Mouse (Mus musculus) stomach, embryonic 16.5 days (tissue): ENCODE measurements around the gene Pcp4l1. TPM values are rescaled to one million over a fixed set of nuclear protein-coding genes. Genes with fewer than 3 reads are reported as not detected.
"Not testable (repeated sequence)": the region's sequence is repeated elsewhere in the genome, so short reads cannot be mapped to it uniquely, and the experiment has no call there.

ENCODE experiments used
- ATAC-seq: fragments of 200-750 bp; cut with Nextera tagmentation; 2 replicates; pipeline ENCODE4 v1.8.0; 2017; ENCODE audit warnings: moderate number of reproducible peaks, moderate TSS enrichment; ENCODE audit not compliant: insufficient read depth, low FRiP score
- H3K27ac ChIP-seq: fragments of 300-500 bp; sonication (generic); 2 replicates; pipeline ENCODE4 v1.5.1; 2014; ENCODE audit warnings: low read length
- H3K27me3 ChIP-seq: fragments of 300-500 bp; sonication (generic); 2 replicates; pipeline ENCODE4 v1.6.1; 2014; ENCODE audit warnings: low read length, control low read depth, mixed read lengths; ENCODE audit not compliant: control insufficient read depth, insufficient read depth
- H3K36me3 ChIP-seq: fragments of 300-500 bp; sonication (generic); 2 replicates; pipeline ENCODE4 v1.6.1; 2014; ENCODE audit warnings: low read length; ENCODE audit not compliant: control insufficient read depth, insufficient read depth
- H3K4me1 ChIP-seq: fragments of 300-500 bp; sonication (generic); 2 replicates; pipeline ENCODE4 v1.6.1; 2014; ENCODE audit warnings: low read length, control low read depth, mixed read lengths; ENCODE audit not compliant: control insufficient read depth, insufficient read depth
- H3K4me2 ChIP-seq: fragments of 300-500 bp; sonication (generic); 2 replicates; pipeline ENCODE4 v1.6.1; 2014; ENCODE audit warnings: low read depth, low read length, mixed read lengths
- H3K4me3 ChIP-seq: fragments of 300-500 bp; sonication (generic); replicated peaks from 2 replicates; pipeline ENCODE4 v1.5.1; 2014; ENCODE audit warnings: mild to moderate bottlenecking, low read length
- H3K9ac ChIP-seq: fragments of 300-500 bp; sonication (generic); 2 replicates; pipeline ENCODE4 v1.6.1; 2014; ENCODE audit warnings: low read length
- H3K9me3 ChIP-seq: fragments of 300-500 bp; sonication (generic); replicated peaks from 2 replicates; pipeline ENCODE4 v1.6.1; 2016; ENCODE audit warnings: low read length, control low read depth; ENCODE audit not compliant: control insufficient read depth
- WGBS: fragments of 180-500 bp; shearing (Covaris S2); extraction: QIAGEN DNeasy Blood & Tissue Kit; methylation state at CpG from one replicate; pipeline ENCODE4 v1.1.7; 2014; 5-methylcytosine and 5-hydroxymethylcytosine counted together
- polyA plus RNA-seq: library from polyadenylated mRNA; unstranded; fragments of >200 nt; fragmentation: Nextera tagmentation; extraction: Ambion mirVana; gene quantifications from 2 replicates; pipeline ENCODE4 v1.2.1, GENCODE M21; 2015

Gene Pcp4l1
- 44.3 and 46.4 TPM in 2 replicates for polyA plus RNA-seq

GRCm38 (mm10) chr1:171195887-171196397, at the start of gene Pcp4l1:
Pcp4l1 (minus strand) TSS chr1:171196268.
- peak within 1 kb of the TSS; percentile 84 for H3K4me2 ChIP-seq
- H3K9me3 ChIP-seq: no peaks in the 10 kb centered on the region
- peaks cover 18% of the 10 kb centered on the region for H3K4me1 ChIP-seq
- H3K4me3 ChIP-seq: peak within 1 kb of the TSS; percentile 56
- peaks cover 19% of the 10 kb centered on the region for H3K27me3 ChIP-seq
- no peak within 1 kb of the TSS for H3K27ac ChIP-seq
- H3K36me3 ChIP-seq: no peaks in the 10 kb centered on the region
- peak; percentile 82; the same call in 1 of the 2 replicates for ATAC-seq
- under 1% methylated on average over 33 of the region's 33 CpGs for WGBS
- H3K9ac ChIP-seq: peak within 1 kb of the TSS; percentile 63

- Histone ChIP-seq H3K4me2 (peak overlapping the region; percentile 75; the same call in 1 of the 2 replicates), H3K9me3 (no peaks in the 10 kb centered on the region), H3K27ac (no peak overlapping the region), H3K4me3 (no peak overlapping the region), H3K27me3 (no peaks in the 10 kb centered on the region), H3K9ac (no peak overlapping the region), H3K36me3 (peaks cover 13% of the 10 kb centered on the region; the same call in 1 of the 2 replicates), H3K4me1 (peaks cover 30% of the 10 kb centered on the region)
- no peak for ATAC-seq
- WGBS: 81% methylated on average over 8 of the region's 8 CpGs
Observed at GRCm38 (mm10) chr1:171245353-171245752, 49.3 kb upstream of the Pcp4l1 start.

GRCm38 (mm10) chr1:171241952-171242351, 45.9 kb upstream of the Pcp4l1 start:
- 79% methylated on average over 12 of the region's 12 CpGs for WGBS
- H3K27me3 ChIP-seq, ATAC-seq, H3K4me3 ChIP-seq, H3K27ac ChIP-seq, H3K9ac ChIP-seq, H3K9me3 ChIP-seq, H3K4me2 ChIP-seq: not testable (repeated sequence)
- Histone ChIP-seq H3K36me3 (peaks cover 28% of the 10 kb centered on the region), H3K4me1 (peaks cover 12% of the 10 kb centered on the region)

GRCm38 (mm10) chr1:171240911-171241310, 44.8 kb upstream of the Pcp4l1 start:
- peaks cover 7% of the 10 kb centered on the region for H3K4me1 ChIP-seq
- no peak overlapping the region for H3K9ac ChIP-seq
- no peak overlapping the region for H3K4me3 ChIP-seq
- peaks cover 36% of the 10 kb centered on the region for H3K36me3 ChIP-seq
- no peak for ATAC-seq
- no peak overlapping the region for H3K27ac ChIP-seq
- no peaks in the 10 kb centered on the region for H3K27me3 ChIP-seq
- H3K4me2 ChIP-seq: no peak overlapping the region
- WGBS: 92% methylated on average over 10 of the region's 10 CpGs
- H3K9me3 ChIP-seq: no peaks in the 10 kb centered on the region

- Histone ChIP-seq H3K9me3 (no peaks in the 10 kb centered on the region), H3K4me3 (no peak overlapping the region), H3K27me3 (no peaks in the 10 kb centered on the region), H3K36me3 (peaks cover 37% of the 10 kb centered on the region), H3K4me2 (no peak overlapping the region), H3K4me1 (0 out of 2 replicates have a peak, but pooled peaks cover 2% of the 10 kb centered on the region), H3K27ac (no peak overlapping the region), H3K9ac (no peak overlapping the region)
- 58% methylated on average over 15 of the region's 15 CpGs for WGBS
- no peak for ATAC-seq
Observed at GRCm38 (mm10) chr1:171239992-171240744, 44.1 kb upstream of the Pcp4l1 start.

GRCm38 (mm10) chr1:171238463-171238862, 42.4 kb upstream of the Pcp4l1 start:
- ATAC-seq: no peak

GRCm38 (mm10) chr1:171237438-171237837, 41.4 kb upstream of the Pcp4l1 start:
- ATAC-seq: no peak; the same call in 1 of the 2 replicates
- Histone ChIP-seq H3K36me3 (peaks cover 38% of the 10 kb centered on the region), H3K9ac (no peak overlapping the region; the same call in 1 of the 2 replicates), H3K27ac (no peak overlapping the region), H3K4me2 (no peak overlapping the region), H3K9me3 (no peaks in the 10 kb centered on the region), H3K27me3 (no peaks in the 10 kb centered on the region), H3K4me1 (0 out of 2 replicates have a peak, but pooled peaks cover 2% of the 10 kb centered on the region), H3K4me3 (no peak overlapping the region)
- 58% methylated on average over 6 of the region's 6 CpGs for WGBS

More at GRCm38 (mm10) chr1:171238463-171238862, 42.4 kb upstream of the Pcp4l1 start:
- H3K9ac ChIP-seq: no peak overlapping the region
- no peaks in the 10 kb centered on the region for H3K27me3 ChIP-seq
- 70% methylated on average over 14 of the region's 14 CpGs for WGBS
- H3K4me2 ChIP-seq: no peak overlapping the region
- no peaks in the 10 kb centered on the region for H3K9me3 ChIP-seq
- peaks cover 41% of the 10 kb centered on the region for H3K36me3 ChIP-seq
- H3K27ac ChIP-seq: no peak overlapping the region
- H3K4me3 ChIP-seq: no peak overlapping the region
- H3K4me1 ChIP-seq: 0 out of 2 replicates have a peak, but pooled peaks cover 2% of the 10 kb centered on the region

- no peak overlapping the region for H3K4me2 ChIP-seq
- 76% methylated on average over 4 of the region's 4 CpGs for WGBS
- no peak overlapping the region for H3K9ac ChIP-seq
- no peak overlapping the region for H3K27ac ChIP-seq
- ATAC-seq: no peak
- H3K27me3 ChIP-seq: no peaks in the 10 kb centered on the region
- H3K9me3 ChIP-seq: no peaks in the 10 kb centered on the region
- H3K4me1 ChIP-seq: 0 out of 2 replicates have a peak, but pooled peaks cover 2% of the 10 kb centered on the region
- peaks cover 37% of the 10 kb centered on the region for H3K36me3 ChIP-seq
- H3K4me3 ChIP-seq: no peak overlapping the region
Observed at GRCm38 (mm10) chr1:171235791-171236190, 39.7 kb upstream of the Pcp4l1 start.

- H3K27ac ChIP-seq: no peak overlapping the region
- H3K4me1 ChIP-seq: no peaks in the 10 kb centered on the region
- 90% methylated on average over 4 of the region's 4 CpGs for WGBS
- no peak overlapping the region for H3K9ac ChIP-seq
- H3K4me2 ChIP-seq: no peak overlapping the region
- H3K4me3 ChIP-seq: no peak overlapping the region
- H3K27me3 ChIP-seq: no peaks in the 10 kb centered on the region
- no peaks in the 10 kb centered on the region for H3K9me3 ChIP-seq
- ATAC-seq: no peak
- peaks cover 36% of the 10 kb centered on the region for H3K36me3 ChIP-seq
Observed at GRCm38 (mm10) chr1:171234538-171234937, 38.5 kb upstream of the Pcp4l1 start.
